Mouse (Mus musculus) G1E (cell line): ENCODE measurements around the gene Ascc1. TPM values are rescaled to one million over a fixed set of nuclear protein-coding genes. Genes with fewer than 3 reads are reported as not detected.

Source experiments
- ATAC-seq: 2 replicates; pipeline ENCODE4 v1.8.0; 2016; ENCODE audit warnings: mild to moderate bottlenecking; ENCODE audit not compliant: insufficient number of reproducible peaks, poor library complexity, low FRiP score, severe bottlenecking; ENCODE audit errors: extremely low read depth
- DNase-seq: peaks from one replicate; pipeline ENCODE4 v3.0.0; 2012; ENCODE audit warnings: low spot score
- H3K27me3 ChIP-seq: 2 replicates; pipeline ENCODE4 v1.6.1; 2012; ENCODE audit warnings: mild to moderate bottlenecking, low read length, inconsistent platforms; ENCODE audit not compliant: insufficient read depth
- H3K36me3 ChIP-seq: replicated peaks from 2 replicates; pipeline ENCODE3; 2012; ENCODE audit warnings: mild to moderate bottlenecking, inconsistent platforms
- H3K4me1 ChIP-seq: 2 replicates; pipeline ENCODE4 v1.6.1; 2012; ENCODE audit warnings: low read depth, low read length, inconsistent platforms, mixed read lengths; ENCODE audit not compliant: insufficient read depth
- H3K4me3 ChIP-seq: 2 replicates; pipeline ENCODE4 v1.5.1; 2012; ENCODE audit warnings: low read depth, mild to moderate bottlenecking, inconsistent platforms, low read length, moderate library complexity, mixed read lengths
- H3K9me3 ChIP-seq: replicated peaks from 2 replicates; pipeline ENCODE4 v1.6.1; 2012; ENCODE audit warnings: inconsistent platforms
- CTCF ChIP-seq: IDR thresholded peaks from 2 replicates; pipeline ENCODE4 v1.5.1; 2012; ENCODE audit warnings: low read depth, low read length, inconsistent platforms, mixed read lengths
- GATA1 ChIP-seq: IDR thresholded peaks from 2 replicates; pipeline ENCODE4 v1.6.1; 2012; ENCODE audit warnings: borderline replicate concordance, low read length, inconsistent platforms, mixed read lengths
- GATA2 ChIP-seq: IDR thresholded peaks from 2 replicates; pipeline ENCODE4 v1.6.1; 2012; ENCODE audit warnings: low read depth, low read length, inconsistent platforms, borderline replicate concordance
- POLR2AphosphoS5 ChIP-seq: IDR thresholded peaks from 2 replicates; pipeline ENCODE4 v1.6.1; 2012; ENCODE audit warnings: low read depth, low read length, inconsistent platforms; ENCODE audit not compliant: insufficient replicate concordance
- TAL1 ChIP-seq: conservative IDR thresholded peaks from 2 replicates; pipeline ENCODE4 v1.6.1; 2012; ENCODE audit warnings: low read depth, low read length, inconsistent platforms, mixed read lengths
- polyA plus RNA-seq: library from polyadenylated mRNA; stranded (reverse); fragments of >175 nt; gene quantifications from 2 replicates; pipeline ENCODE4 v1.2.3, GENCODE M21; 2012
- total RNA-seq, 2 experiments: library from RNA; stranded (forward) in 1 of 2; stranded (reverse) in 1 of 2; fragments of 200-1000 nt in 1 of 2; fragments of >200 nt in 1 of 2; fragmentation: Nextera tagmentation in 1 of 2; gene quantifications; 2 replicates each; pipeline ENCODE4 v1.2.3; 2014 to 2017

Ascc1 gene
- total and polyA plus RNA-seq, 3 experiments, result 19.3 to 22.6 (median 19.7) TPM

GRCm38 (mm10) chr10:59969821-59970449 is 32.7 kb upstream of the Ascc1 start:
- DNase-seq (peak; percentile 48), ATAC-seq (peak; percentile 89)
- Histone ChIP-seq H3K9me3 (no peaks in the 10 kb centered on the region), H3K36me3 (no peaks in the 10 kb centered on the region), H3K4me3 (peak overlapping the region; percentile 67), H3K27me3 (no peaks in the 10 kb centered on the region), H3K4me1 (peaks cover 56% of the 10 kb centered on the region)
- TF ChIP-seq POLR2AphosphoS5, result no peak
- peak; percentile 69 for TF ChIP-seq TAL1

GRCm38 (mm10) chr10:59970450-59971062 is 32.0 kb upstream of the Ascc1 start:
- TF ChIP-seq GATA1 (no peak), GATA2 (no peak), POLR2AphosphoS5 (no peak)
- DNase-seq (no peak), ATAC-seq (no peak)
- H3K27me3 ChIP-seq, result no peaks in the 10 kb centered on the region
- H3K36me3 ChIP-seq, result no peaks in the 10 kb centered on the region
- peak overlapping the region; percentile 67; the same call in 1 of the 2 replicates for H3K4me3 ChIP-seq
- H3K4me1 ChIP-seq, result peaks cover 54% of the 10 kb centered on the region
- no peaks in the 10 kb centered on the region for H3K9me3 ChIP-seq

GRCm38 (mm10) chr10:59971813-59972212 is 30.8 kb upstream of the Ascc1 start:
- DNase-seq (no peak), ATAC-seq (no peak)
- H3K4me3 ChIP-seq, result no peak overlapping the region
- H3K4me1 ChIP-seq, result peaks cover 50% of the 10 kb centered on the region
- TF ChIP-seq GATA1 (no peak), POLR2AphosphoS5 (no peak), CTCF (no peak), GATA2 (no peak), TAL1 (no peak)
- H3K9me3 ChIP-seq, result no peaks in the 10 kb centered on the region
- H3K36me3 ChIP-seq, result no peaks in the 10 kb centered on the region
- H3K27me3 ChIP-seq, result no peaks in the 10 kb centered on the region

GRCm38 (mm10) chr10:59972534-59972933 is 30.1 kb upstream of the Ascc1 start:
- DNase-seq (no peak), ATAC-seq (no peak)
- TF ChIP-seq GATA2 (no peak), GATA1 (no peak), TAL1 (no peak), CTCF (no peak), POLR2AphosphoS5 (no peak)

GRCm38 (mm10) chr10:59972999-59973398 is 29.6 kb upstream of the Ascc1 start:
- H3K4me1 ChIP-seq, result peaks cover 43% of the 10 kb centered on the region
- no peaks in the 10 kb centered on the region for H3K36me3 ChIP-seq
- no peak overlapping the region for H3K4me3 ChIP-seq
- no peak for ATAC-seq
- TF ChIP-seq GATA2 (no peak), TAL1 (no peak)
- H3K9me3 ChIP-seq, result no peaks in the 10 kb centered on the region
- no peak for DNase-seq
- no peaks in the 10 kb centered on the region for H3K27me3 ChIP-seq

More at GRCm38 (mm10) chr10:59972534-59972933, 30.1 kb upstream of the Ascc1 start:
- H3K27me3 ChIP-seq, result no peaks in the 10 kb centered on the region
- no peak overlapping the region for H3K4me3 ChIP-seq
- H3K36me3 ChIP-seq, result no peaks in the 10 kb centered on the region
- H3K9me3 ChIP-seq, result no peaks in the 10 kb centered on the region
- H3K4me1 ChIP-seq, result peaks cover 45% of the 10 kb centered on the region

- H3K4me3 ChIP-seq, result no peak overlapping the region
- no peak for DNase-seq
- H3K9me3 ChIP-seq, result no peaks in the 10 kb centered on the region
- no peaks in the 10 kb centered on the region for H3K36me3 ChIP-seq
- H3K4me1 ChIP-seq, result peaks cover 43% of the 10 kb centered on the region
- ATAC-seq, result no peak
- TF ChIP-seq CTCF (no peak), GATA2 (no peak), GATA1 (no peak), TAL1 (no peak), POLR2AphosphoS5 (no peak)
- no peaks in the 10 kb centered on the region for H3K27me3 ChIP-seq
Measured at GRCm38 (mm10) chr10:59973400-59973799, 29.2 kb upstream of the Ascc1 start.
